Mouse (Mus musculus) forebrain, embryonic 10.5 days (tissue): Measurements from ENCODE around the gene Lasp1. TPM values are rescaled to one million over a fixed set of nuclear protein-coding genes. Genes with fewer than 3 reads are reported as not detected.
"Not testable (repeated sequence)": the region's sequence is repeated elsewhere in the genome, so short reads cannot be mapped to it uniquely, and the experiment has no call there.

Experiments used
- DNase-seq: peaks from one replicate; pipeline ENCODE4 v3.0.0-alpha.2; 2017; ENCODE audit warnings: low spot score; ENCODE audit errors: extremely low spot score
- H3K27ac ChIP-seq: fragments of 300-500 bp; sonication (generic); 2 replicates; pipeline ENCODE4 v1.5.1; 2016; ENCODE audit warnings: mild to moderate bottlenecking
- H3K27me3 ChIP-seq: fragments of 300-500 bp; sonication (generic); 2 replicates; pipeline ENCODE4 v1.6.1; 2016; ENCODE audit warnings: mild to moderate bottlenecking; ENCODE audit not compliant: poor library complexity, severe bottlenecking
- H3K36me3 ChIP-seq: fragments of 300-500 bp; sonication (generic); replicated peaks from 2 replicates; pipeline ENCODE4 v1.6.1; 2016; ENCODE audit warnings: mild to moderate bottlenecking, moderate library complexity
- H3K4me1 ChIP-seq: fragments of 300-500 bp; sonication (generic); 2 replicates; pipeline ENCODE4 v1.6.1; 2016
- H3K4me3 ChIP-seq: fragments of 300-500 bp; sonication (generic); 2 replicates; pipeline ENCODE4 v1.5.1; 2016; ENCODE audit warnings: mild to moderate bottlenecking, moderate library complexity
- H3K9me3 ChIP-seq: fragments of 300-500 bp; sonication (generic); 2 replicates; pipeline ENCODE4 v1.6.1; 2016; ENCODE audit warnings: mild to moderate bottlenecking, moderate library complexity
- WGBS: fragments of 180-500 bp; shearing (Covaris S2); methylation state at CpG from one replicate; pipeline ENCODE4 v1.1.7; 2016; 5-methylcytosine and 5-hydroxymethylcytosine counted together
- polyA plus RNA-seq: library from polyadenylated mRNA; unstranded; fragments of >200 nt; fragmentation: Nextera tagmentation; extraction: Ambion mirVana; gene quantifications from 2 replicates; pipeline ENCODE4 v1.2.1, GENCODE M21; 2016

The Lasp1 gene
- polyA plus RNA-seq, 1 experiment from 2014 or later = 85.5 TPM

GRCm38 (mm10) chr11:97778918-97779317, 19.9 kb upstream of the Lasp1 start:
- Histone ChIP-seq H3K4me3 (peak overlapping the region; percentile 10; the same call in 1 of the 2 replicates), H3K27ac (no peak overlapping the region), H3K4me1 (peaks cover 28% of the 10 kb centered on the region), H3K36me3 (peaks cover 73% of the 10 kb centered on the region), H3K27me3 (no peaks in the 10 kb centered on the region), H3K9me3 (no peaks in the 10 kb centered on the region)
- DNase-seq = no peak
- WGBS = 100% methylated on average over 1 of the region's 1 CpGs

GRCm38 (mm10) chr11:97779968-97780701, 18.7 kb upstream of the Lasp1 start:
- Histone ChIP-seq H3K4me3 (peak overlapping the region; percentile 98), H3K36me3 (peaks cover 64% of the 10 kb centered on the region), H3K27me3 (no peaks in the 10 kb centered on the region), H3K27ac (0 out of 2 replicates have a peak overlapping the region, but pooled peaks have one; percentile 99), H3K4me1 (peaks cover 28% of the 10 kb centered on the region), H3K9me3 (0 out of 2 replicates have a peak, but pooled peaks cover 3% of the 10 kb centered on the region)
- WGBS = 81% methylated on average over 2 of the region's 2 CpGs
- DNase-seq = no peak

GRCm38 (mm10) chr11:97781478-97781831, 17.3 kb upstream of the Lasp1 start:
- 0 out of 2 replicates have a peak, but pooled peaks cover 3% of the 10 kb centered on the region for H3K9me3 ChIP-seq
- H3K27ac ChIP-seq = peak overlapping the region; percentile 99
- H3K36me3 ChIP-seq = peaks cover 51% of the 10 kb centered on the region
- peak overlapping the region; percentile 98 for H3K4me3 ChIP-seq
- no peak for DNase-seq
- H3K4me1 ChIP-seq = peaks cover 28% of the 10 kb centered on the region
- H3K27me3 ChIP-seq = no peaks in the 10 kb centered on the region
- WGBS = 3% methylated on average over 11 of the region's 11 CpGs

GRCm38 (mm10) chr11:97781832-97782563, 16.8 kb upstream of the Lasp1 start, which contains the start of gene Rpl23:
Gene Rpl23, minus strand, starts transcription at chr11:97782437.
- Histone ChIP-seq H3K36me3 (peaks cover 45% of the 10 kb centered on the region), H3K9me3 (0 out of 2 replicates have a peak, but pooled peaks cover 3% of the 10 kb centered on the region), H3K4me1 (peaks cover 28% of the 10 kb centered on the region), H3K4me3 (peak within 1 kb of the TSS; percentile 98), H3K27ac (peak within 1 kb of the TSS; percentile 99), H3K27me3 (no peaks in the 10 kb centered on the region)
- WGBS = under 1% methylated on average over 67 of the region's 67 CpGs
- DNase-seq = peak; percentile 99

- peaks cover 40% of the 10 kb centered on the region for H3K36me3 ChIP-seq
- peak overlapping the region; percentile 98 for H3K4me3 ChIP-seq
- WGBS = under 1% methylated on average over 10 of the region's 10 CpGs
- H3K27me3 ChIP-seq = no peaks in the 10 kb centered on the region
- 0 out of 2 replicates have a peak, but pooled peaks cover 3% of the 10 kb centered on the region for H3K9me3 ChIP-seq
- no peak for DNase-seq
- H3K27ac ChIP-seq = peak overlapping the region; percentile 99
- peaks cover 28% of the 10 kb centered on the region for H3K4me1 ChIP-seq
These were observed 16.3 kb upstream of the Lasp1 start for GRCm38 (mm10) chr11:97782564-97782895.

GRCm38 (mm10) chr11:97787961-97788360, 10.8 kb upstream of the Lasp1 start:
- 0 out of 2 replicates have a peak, but pooled peaks cover 3% of the 10 kb centered on the region for H3K9me3 ChIP-seq
- no peak overlapping the region for H3K27ac ChIP-seq
- H3K4me1 ChIP-seq = peaks cover 4% of the 10 kb centered on the region
- DNase-seq = no peak
- H3K27me3 ChIP-seq = no peaks in the 10 kb centered on the region
- WGBS = 89% methylated on average over 3 of the region's 3 CpGs
- no peak overlapping the region for H3K4me3 ChIP-seq
- H3K36me3 ChIP-seq = no peaks in the 10 kb centered on the region

- Histone ChIP-seq H3K4me1 (no peaks in the 10 kb centered on the region), H3K36me3 (no peaks in the 10 kb centered on the region), H3K9me3 (no peaks in the 10 kb centered on the region), H3K27me3 (no peaks in the 10 kb centered on the region), H3K4me3 (no peak overlapping the region), H3K27ac (no peak overlapping the region)
- WGBS = 85% methylated on average over 5 of the region's 5 CpGs
- DNase-seq = no peak
These were observed 9.1 kb upstream of the Lasp1 start for GRCm38 (mm10) chr11:97789727-97790126.

GRCm38 (mm10) chr11:97790778-97791438, 7.9 kb upstream of the Lasp1 start:
- not testable (repeated sequence) for H3K4me1 ChIP-seq, H3K27me3 ChIP-seq, H3K9me3 ChIP-seq, H3K36me3 ChIP-seq, DNase-seq, H3K4me3 ChIP-seq, H3K27ac ChIP-seq
- WGBS = 87% methylated on average over 2 of the region's 2 CpGs

- WGBS = 15% methylated on average over 2 of the region's 2 CpGs
- H3K36me3 ChIP-seq = no peaks in the 10 kb centered on the region
- no peak overlapping the region for H3K4me3 ChIP-seq
- no peak overlapping the region for H3K27ac ChIP-seq
- no peaks in the 10 kb centered on the region for H3K9me3 ChIP-seq
- no peaks in the 10 kb centered on the region for H3K27me3 ChIP-seq
- H3K4me1 ChIP-seq = peaks cover 2% of the 10 kb centered on the region
- DNase-seq = no peak
These were observed 5.6 kb upstream of the Lasp1 start for GRCm38 (mm10) chr11:97793165-97793564.

- no peaks in the 10 kb centered on the region for H3K36me3 ChIP-seq
- no peak overlapping the region for H3K4me3 ChIP-seq
- no peaks in the 10 kb centered on the region for H3K27me3 ChIP-seq
- DNase-seq = peak; percentile 65
- 8% methylated on average over 6 of the region's 6 CpGs for WGBS
- no peak overlapping the region for H3K27ac ChIP-seq
- H3K9me3 ChIP-seq = no peaks in the 10 kb centered on the region
- H3K4me1 ChIP-seq = peaks cover 27% of the 10 kb centered on the region
These were observed 1.9 kb upstream of the Lasp1 start for GRCm38 (mm10) chr11:97796910-97797309.

- DNase-seq = no peak
- 0 out of 2 replicates have a peak overlapping the region, but pooled peaks have one; percentile 88 for H3K4me3 ChIP-seq
- no peaks in the 10 kb centered on the region for H3K36me3 ChIP-seq
- WGBS = 56% methylated on average over 15 of the region's 15 CpGs
- H3K27me3 ChIP-seq = no peaks in the 10 kb centered on the region
- peaks cover 33% of the 10 kb centered on the region for H3K4me1 ChIP-seq
- H3K27ac ChIP-seq = no peak overlapping the region
- H3K9me3 ChIP-seq = no peaks in the 10 kb centered on the region
These were observed 1.3 kb upstream of the Lasp1 start for GRCm38 (mm10) chr11:97797369-97798082.

- WGBS = 39% methylated on average over 8 of the region's 8 CpGs
- Histone ChIP-seq H3K4me1 (peaks cover 36% of the 10 kb centered on the region), H3K27ac (no peak overlapping the region), H3K4me3 (peak overlapping the region; percentile 88), H3K27me3 (no peaks in the 10 kb centered on the region), H3K9me3 (no peaks in the 10 kb centered on the region), H3K36me3 (no peaks in the 10 kb centered on the region)
- no peak for DNase-seq
These were observed 741 bp upstream of the Lasp1 start for GRCm38 (mm10) chr11:97798083-97798435.
